25 mouse cellular contexts compared by ENCODE assay signal in the genomic region with DNA sequence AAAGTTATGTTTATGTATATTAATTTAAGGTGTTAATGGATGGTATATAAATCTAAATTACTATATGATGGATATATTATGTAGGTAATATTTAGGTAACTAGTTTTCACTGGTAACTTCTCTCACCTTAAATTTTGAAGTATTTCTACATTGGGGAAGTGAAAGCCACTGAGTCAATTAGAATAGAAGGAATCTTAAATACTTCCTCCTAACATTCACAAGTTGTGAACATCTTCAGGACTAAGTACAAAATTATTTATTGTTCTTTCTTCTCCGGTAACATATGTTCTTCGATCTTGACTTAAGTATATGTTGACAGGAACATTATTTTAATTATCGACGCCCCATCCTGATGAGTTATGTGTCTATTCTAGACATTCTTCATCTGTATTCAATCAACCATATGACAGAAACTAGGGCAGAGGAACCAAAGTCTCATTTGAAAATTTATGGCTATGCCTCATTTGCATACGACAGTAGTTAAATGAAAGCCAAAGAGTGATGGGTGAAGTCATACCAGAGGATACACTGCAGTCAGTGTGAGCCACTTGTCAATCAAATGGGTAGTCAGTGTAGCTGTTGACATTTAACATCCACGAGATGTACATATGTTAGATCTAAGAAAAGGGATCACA.
DNase-seq lines count a peak whose midpoint lies in the region; ATAC-seq and TF ChIP-seq lines count a peak whose summit lies in the region.
"Had no signal": no experiment of that assay in that cellular context is flagged by ENCODE, and none has a peak within 500 bp of the region (broad histone marks: within the 10 kb centered on the region; RNA-seq: fewer than 3 reads in every experiment).

No protein-coding gene starts in this region.

- H3K4me3 ChIP-seq in spleen, adult 2 months (ENCODE audit: extremely low read depth, insufficient read depth, insufficient read length), result no peak overlapping the region
- H3K4me3 ChIP-seq in CH12.LX (replicated peaks in 1 of 3; ENCODE audit: low read depth in 2 of 3, low read length in 2 of 3, poor library complexity in 1 of 3), result peak overlapping the region in 1 of 3 experiments; percentile 15
- H3K4me3 ChIP-seq: embryonic facial prominence, embryonic 15.5 days; erythroblast, embryonic 14.5 days; forebrain, embryonic 10.5 days; heart, embryonic 13.5 days; hindbrain, embryonic 13.5 days had no signal

- dilution Hi-C loops in CH12.LX (cut with MboI; ENCODE audit: extremely low pct_ligation_motif_present, extremely low pct_unique_long_range_greater_than_20kb, low sequenced_read_pairs), result no loop called here

- peak; percentile 95 for TF ChIP-seq EP300 in CH12.LX (IDR thresholded peaks at IDR 0.05; ENCODE audit: low read length)

- H3K27me3 ChIP-seq in spleen, adult 2 months (ENCODE audit: control insufficient read depth, insufficient read depth, low read length), result no peaks in the 10 kb centered on the region
- H3K27me3 ChIP-seq in CH12.LX (replicated peaks), result no peaks in the 10 kb centered on the region
- H3K27me3 ChIP-seq: embryonic facial prominence, embryonic 15.5 days; heart, embryonic 13.5 days; hindbrain, embryonic 13.5 days; Patski had no signal

- peak overlapping the region; percentile 80 for H3K4me2 ChIP-seq in CH12.LX (ENCODE audit: insufficient read depth, low read depth, poor library complexity, severe bottlenecking)
- H3K4me2 ChIP-seq: embryonic facial prominence, embryonic 15.5 days; heart, embryonic 13.5 days; hindbrain, embryonic 13.5 days had no signal

- peak; percentile 65 for ATAC-seq in granulocyte monocyte progenitor cell, adult 5-6 weeks (replicated peaks; ENCODE audit: poor library complexity, severe bottlenecking)
- ATAC-seq in neutrophil, adult 5-6 weeks (ENCODE audit: extremely low read depth, insufficient number of reproducible peaks, low FRiP score, poor library complexity, severe bottlenecking), result peak; percentile 65
- ATAC-seq: activated CD4-positive, CD25-positive, alpha-beta regulatory T cell, adult 4 months; hindbrain, postnatal 0 days; Patski had no signal

- H3K9ac ChIP-seq in CH12.LX (ENCODE audit: insufficient read depth, low read depth), result peak overlapping the region; percentile 44; the same call in 1 of the 2 replicates
- H3K9ac ChIP-seq: embryonic facial prominence, embryonic 15.5 days; heart, embryonic 13.5 days; hindbrain, embryonic 13.5 days had no signal

- H3K9me3 ChIP-seq in CH12.LX (replicated peaks; ENCODE audit: low read length), result no peaks in the 10 kb centered on the region
- H3K9me3 ChIP-seq: embryonic facial prominence, embryonic 15.5 days; forebrain, embryonic 10.5 days; heart, embryonic 13.5 days; hindbrain, embryonic 13.5 days had no signal

- no peak; the same call in 1 of the 2 replicates for TF ChIP-seq POLR2A in spleen, adult 2 months (IDR thresholded peaks at IDR 0.05; ENCODE audit: low read depth, low read length)
- TF ChIP-seq POLR2A in CH12.LX (IDR thresholded peaks at IDR 0.05; ENCODE audit: low read depth, low read length), result no peak

- H3K79me2 ChIP-seq in CH12.LX (replicated peaks; ENCODE audit: control insufficient read depth, extremely low read depth, insufficient read depth, poor library complexity, severe bottlenecking), result no peaks in the 10 kb centered on the region

- 55% methylated on average over 6 of the region's 6 CpGs for WGBS in spleen, adult 2 months

- H3K27ac ChIP-seq in spleen, adult 2 months (ENCODE audit: insufficient read depth, low read length), result peak overlapping the region; percentile 73
- peak overlapping the region; percentile 19; the same call in 1 of the 2 replicates for H3K27ac ChIP-seq in CH12.LX (ENCODE audit: insufficient read depth, low read depth)
- H3K27ac ChIP-seq: embryonic facial prominence, embryonic 15.5 days; forebrain, embryonic 10.5 days; heart, embryonic 13.5 days; hindbrain, embryonic 13.5 days; hindbrain, postnatal 0 days had no signal

- peaks cover 29% of the 10 kb centered on the region for H3K4me1 ChIP-seq in spleen, adult 2 months (ENCODE audit: control insufficient read depth, insufficient read depth, insufficient read length)
- peaks cover 25 to 62% of the 10 kb centered on the region in 2 experiments for H3K4me1 ChIP-seq in CH12.LX (ENCODE audit: control insufficient read depth in 1 of 2, insufficient read depth in 2 of 2)
- H3K4me1 ChIP-seq: embryonic facial prominence, embryonic 15.5 days; forebrain, embryonic 10.5 days; heart, embryonic 13.5 days had no signal

- in situ Hi-C loops in CH12.LX (cut with MboI; ENCODE audit: low pct_ligation_motif_present, low pct_unique_long_range_greater_than_20kb, low sequenced_read_pairs), result no loop called here

- TF ChIP-seq CTCF in spleen, adult 2 months (IDR thresholded peaks at IDR 0.05; ENCODE audit: extremely low read depth, insufficient read depth, insufficient read length, insufficient replicate concordance), result no peak
- no peak for TF ChIP-seq CTCF in CH12.LX (conservative IDR thresholded peaks at IDR 0.05 in 1 of 2, IDR thresholded peaks at IDR 0.05 in 1 of 2; ENCODE audit: low read depth in 2 of 2, low read length in 2 of 2)

- peak in 1 of 2 experiments; percentile 53 for DNase-seq in spleen, adult 2 months (ENCODE audit: low read depth in 1 of 2, low spot score in 2 of 2)
- no peak for DNase-seq in spleen, postnatal 10 days (ENCODE audit: low spot score in 2 of 2)
- DNase-seq in CH12.LX (ENCODE audit: extremely low read depth), result peak; percentile 93
- DNase-seq in kidney, postnatal 14 days, result no peak
- DNase-seq in urinary bladder, adult 18-20 months (ENCODE audit: low spot score in 2 of 2), result no peak
- no peak for DNase-seq in urinary bladder, postnatal 25 days (ENCODE audit: low spot score)
- DNase-seq: adrenal gland, adult 2 months; adrenal gland, postnatal 25 days; cerebellum, adult 11 months; cerebellum, adult 8-10 months; cerebellum, postnatal 14 days; embryo, embryonic 11 days; gastrocnemius, postnatal 14 days; heart, adult 11 months; heart, postnatal 36 days had no signal

- H3K36me3 ChIP-seq in spleen, adult 2 months (ENCODE audit: control insufficient read depth, insufficient read depth, low read length), result peaks cover 3% of the 10 kb centered on the region; the same call in 1 of the 2 replicates
- H3K36me3 ChIP-seq in CH12.LX (replicated peaks in 1 of 2; ENCODE audit: control insufficient read depth in 1 of 2, insufficient read depth in 1 of 2, low read length in 1 of 2), result peaks cover 0 to 30% of the 10 kb centered on the region in 2 experiments

- no peak for TF ChIP-seq RAD21 in CH12.LX (IDR thresholded peaks at IDR 0.05; ENCODE audit: low read depth, low read length)

TF ChIP-seq in CH12.LX, 34 proteins besides CTCF, POLR2A, EP300 and RAD21:
- TF ChIP-seq ELF1 (IDR thresholded peaks at IDR 0.05; ENCODE audit: low read depth, low read length), result no peak
- no peak for TF ChIP-seq MAZ (IDR thresholded peaks at IDR 0.05; ENCODE audit: low read depth, low read length)
- no peak for TF ChIP-seq MYC (IDR thresholded peaks at IDR 0.05; ENCODE audit: low read depth, low read length)
- no peak for TF ChIP-seq ZNF384 (IDR thresholded peaks at IDR 0.05; ENCODE audit: low read depth, low read length)
- no peak for TF ChIP-seq MAX (IDR thresholded peaks at IDR 0.05; ENCODE audit: low read length)
- no peak for TF ChIP-seq E2F4 (IDR thresholded peaks at IDR 0.05; ENCODE audit: insufficient replicate concordance, low read depth, low read length)
- TF ChIP-seq JUN (IDR thresholded peaks at IDR 0.05; ENCODE audit: insufficient read depth, low read depth, low read length), result no peak
- TF ChIP-seq UBTF (IDR thresholded peaks at IDR 0.05; ENCODE audit: low read depth, low read length), result no peak
- TF ChIP-seq GABPA (IDR thresholded peaks at IDR 0.05; ENCODE audit: insufficient replicate concordance, low read depth, low read length), result no peak
- TF ChIP-seq ETS1 (conservative IDR thresholded peaks at IDR 0.05; ENCODE audit: low read depth, low read length), result peak; percentile 69
- no peak for TF ChIP-seq HCFC1 (IDR thresholded peaks at IDR 0.05; ENCODE audit: low read depth, low read length)
- TF ChIP-seq ZC3H11A (IDR thresholded peaks at IDR 0.05; ENCODE audit: low read depth, low read length), result no peak
- TF ChIP-seq ZMIZ1 (IDR thresholded peaks at IDR 0.05; ENCODE audit: low read depth, low read length), result no peak
- TF ChIP-seq BHLHE40 (IDR thresholded peaks at IDR 0.05; ENCODE audit: low read depth, low read length), result peak; percentile 52
- TF ChIP-seq MXI1 (IDR thresholded peaks at IDR 0.05; ENCODE audit: low read depth, low read length), result no peak
- no peak for TF ChIP-seq RCOR1 (conservative IDR thresholded peaks at IDR 0.05; ENCODE audit: low read depth, low read length)
- TF ChIP-seq JUND (conservative IDR thresholded peaks at IDR 0.05; ENCODE audit: low read depth, low read length), result peak; percentile 39
- no peak for TF ChIP-seq POLR2AphosphoS2 (IDR thresholded peaks at IDR 0.05; ENCODE audit: low read depth, low read length)
- no peak for TF ChIP-seq KAT2A (IDR thresholded peaks at IDR 0.05; ENCODE audit: insufficient replicate concordance, low read length)
- TF ChIP-seq MAFK (IDR thresholded peaks at IDR 0.05; ENCODE audit: insufficient replicate concordance, low read length), result no peak
- peak; percentile 12; the same call in 1 of the 2 replicates for TF ChIP-seq CHD2 (IDR thresholded peaks at IDR 0.05; ENCODE audit: low read length)
- no peak for TF ChIP-seq USF2 (conservative IDR thresholded peaks at IDR 0.05; ENCODE audit: low read depth, low read length)
- no peak for TF ChIP-seq ZKSCAN1 (IDR thresholded peaks at IDR 0.05; ENCODE audit: borderline replicate concordance, low read depth, low read length)
- TF ChIP-seq IRF4 (IDR thresholded peaks at IDR 0.05; ENCODE audit: low read depth, low read length), result peak; percentile 83
- TF ChIP-seq NRF1 (IDR thresholded peaks at IDR 0.05; ENCODE audit: low read depth, low read length), result no peak
- no peak; the same call in 1 of the 2 replicates for TF ChIP-seq SIN3A (IDR thresholded peaks at IDR 0.05; ENCODE audit: low read length)
- no peak for TF ChIP-seq SMC3 (IDR thresholded peaks at IDR 0.05; ENCODE audit: low read depth, low read length)
- no peak for TF ChIP-seq USF1 (IDR thresholded peaks at IDR 0.05; ENCODE audit: low read depth, low read length)
- TF ChIP-seq TBP (conservative IDR thresholded peaks at IDR 0.05; ENCODE audit: low read depth, low read length), result peak; percentile 68; the same call in 1 of the 2 replicates
- TF ChIP-seq TCF12 (IDR thresholded peaks at IDR 0.05; ENCODE audit: low read depth, low read length), result no peak
- no peak for TF ChIP-seq MEF2A (IDR thresholded peaks at IDR 0.05; ENCODE audit: borderline replicate concordance, low read depth, low read length)
- TF ChIP-seq NELFE (IDR thresholded peaks at IDR 0.05; ENCODE audit: low read depth, low read length), result no peak
- no peak for TF ChIP-seq CHD1 (IDR thresholded peaks at IDR 0.05; ENCODE audit: low read depth, low read length)
- TF ChIP-seq PAX5 (IDR thresholded peaks at IDR 0.05; ENCODE audit: low read length), result no peak
